Mouse (Mus musculus) megakaryocyte, embryonic 14.5 days (primary cell): ENCODE measurements around the gene Ngef.

Experiments
- FLI1 ChIP-seq: IDR thresholded peaks from 2 replicates; pipeline ENCODE4 v1.6.1; 2012; ENCODE audit warnings: low read length, inconsistent platforms, mixed read lengths
- GATA1 ChIP-seq: IDR thresholded peaks from 3 replicates; pipeline ENCODE4 v1.6.1; 2012; ENCODE audit warnings: mixed read lengths, low read length, inconsistent platforms, borderline replicate concordance

GRCm38 (mm10) chr1:87449432-87449831, 124.2 kb downstream of the Ngef start:
- TF ChIP-seq FLI1 (no peak), GATA1 (no peak)
